Mouse (Mus musculus) testis, postnatal 14 days (tissue): ENCODE results near the gene Slc17a7.
"Not testable (repeated sequence)": the region's sequence is repeated elsewhere in the genome, so short reads cannot be mapped to it uniquely, and the experiment has no call there.

Experiments
- DNase-seq: peaks from one replicate; pipeline ENCODE4 v3.0.0; 2021; ENCODE audit warnings: low spot score

Gene Slc17a7

GRCm38 (mm10) chr7:45133446-45134159 is 30.1 kb upstream of the Slc17a7 start:
- no peak for DNase-seq

- DNase-seq: peak; percentile 64
Measured at GRCm38 (mm10) chr7:45134544-45135026, 29.2 kb upstream of the Slc17a7 start.

- DNase-seq: no peak
Measured at GRCm38 (mm10) chr7:45135370-45135769, 28.4 kb upstream of the Slc17a7 start.

GRCm38 (mm10) chr7:45135993-45136567 is 27.7 kb upstream of the Slc17a7 start, which contains the start of the genes Gm45713 and Flt3l:
Gene Gm45713, minus strand, starts transcription at chr7:45136231.
Gene Flt3l, minus strand, starts transcription at chr7:45136432.
- DNase-seq: peak; percentile 85

GRCm38 (mm10) chr7:45137171-45138006 is 26.4 kb upstream of the Slc17a7 start:
- no peak for DNase-seq

- no peak for DNase-seq
Measured at GRCm38 (mm10) chr7:45138403-45138802, 25.3 kb upstream of the Slc17a7 start.

GRCm38 (mm10) chr7:45139904-45140723 is 23.6 kb upstream of the Slc17a7 start:
- no peak for DNase-seq

- no peak for DNase-seq
Measured at GRCm38 (mm10) chr7:45141319-45141718, 22.4 kb upstream of the Slc17a7 start.

GRCm38 (mm10) chr7:45141914-45142313 is 21.8 kb upstream of the Slc17a7 start:
- no peak for DNase-seq

GRCm38 (mm10) chr7:45144368-45145174 is 19.2 kb upstream of the Slc17a7 start:
- no peak for DNase-seq

GRCm38 (mm10) chr7:45145460-45145859 is 18.3 kb upstream of the Slc17a7 start:
- DNase-seq: no peak

GRCm38 (mm10) chr7:45147267-45147666 is 16.5 kb upstream of the Slc17a7 start:
- no peak for DNase-seq

GRCm38 (mm10) chr7:45147899-45148298 is 15.8 kb upstream of the Slc17a7 start:
- no peak for DNase-seq

GRCm38 (mm10) chr7:45148534-45149098 is 15.1 kb upstream of the Slc17a7 start:
- no peak for DNase-seq

- no peak for DNase-seq
Measured at GRCm38 (mm10) chr7:45149545-45149944, 14.2 kb upstream of the Slc17a7 start.

- DNase-seq: no peak
Measured at GRCm38 (mm10) chr7:45150321-45150720, 13.4 kb upstream of the Slc17a7 start.

GRCm38 (mm10) chr7:45151303-45151702 is 12.4 kb upstream of the Slc17a7 start:
- DNase-seq: no peak

- not testable (repeated sequence) for DNase-seq
Measured at GRCm38 (mm10) chr7:45153052-45153451, 10.7 kb upstream of the Slc17a7 start.

- no peak for DNase-seq
Measured at GRCm38 (mm10) chr7:45153586-45153985, 10.2 kb upstream of the Slc17a7 start.
